Mouse (Mus musculus) E14TG2a.4 (cell line): ENCODE data around the gene C4b.
"Not testable (repeated sequence)": the region's sequence is repeated elsewhere in the genome, so short reads cannot be mapped to it uniquely, and the experiment has no call there.

Experiments
- CTCF ChIP-seq: conservative IDR thresholded peaks from 2 replicates; pipeline ENCODE4 v1.5.1; 2014; ENCODE audit warnings: low read length
- NANOG ChIP-seq: IDR thresholded peaks from 2 replicates; pipeline ENCODE4 v1.6.1; 2014; ENCODE audit warnings: borderline replicate concordance, low read length, mixed read lengths
- POU5F1 ChIP-seq: IDR thresholded peaks from 2 replicates; pipeline ENCODE4 v1.6.1; 2014; ENCODE audit warnings: low read length, borderline replicate concordance

- not testable (repeated sequence) for TF ChIP-seq CTCF, NANOG, POU5F1
Measured at GRCm38 (mm10) chr17:34719886-34720285, 23.8 kb downstream of the C4b start.
